Mouse (Mus musculus): Measurements from ENCODE around the gene Cabp2.

GRCm38 (mm10) chr19:4099056-4099455 lies 17.7 kb downstream of the Cabp2 start:
- TF ChIP-seq POLR2A (IDR thresholded peaks at IDR 0.05; ENCODE audit: low read depth, low read length) (peak; percentile 41; the same call in 1 of the 2 replicates), CTCF (IDR thresholded peaks at IDR 0.05; ENCODE audit: borderline replicate concordance, insufficient read depth, low read length) (peak; percentile 95)
